8 mouse cellular contexts compared by ENCODE assay signal in genomic region chr1:191326233-191326882, GRCm38 (mm10). TPM values are rescaled to one million over a fixed set of nuclear protein-coding genes. Genes with fewer than 3 reads are reported as not detected.
DNase-seq lines count a peak whose midpoint lies in the region; ATAC-seq and TF ChIP-seq lines count a peak whose summit lies in the region.

No protein-coding gene starts in this region.

- no peak for TF ChIP-seq POLR2A in myocyte (IDR thresholded peaks at IDR 0.05; ENCODE audit: insufficient read length, low read depth)

- ATAC-seq in embryonic facial prominence, embryonic 13.5 days (ENCODE audit: insufficient number of reproducible peaks, insufficient read depth, low FRiP score, low TSS enrichment, low read depth): peak; percentile 57
- peak; percentile 82 for ATAC-seq in hindbrain, embryonic 13.5 days (ENCODE audit: low FRiP score)
- peak; percentile 63 for ATAC-seq in liver, embryonic 11.5 days (replicated peaks; ENCODE audit: low FRiP score)

- peak overlapping the region; percentile 41 for H3ac ChIP-seq in myocyte (ENCODE audit: control insufficient read depth, insufficient read length)

- peak overlapping the region; percentile 71; the same call in 1 of the 2 replicates for H3K27ac ChIP-seq in embryonic facial prominence, embryonic 13.5 days
- peak overlapping the region; percentile 90 for H3K27ac ChIP-seq in hindbrain, embryonic 13.5 days
- H3K27ac ChIP-seq in liver, embryonic 11.5 days (ENCODE audit: low read depth, low read length): peak overlapping the region; percentile 75

- H3K4me1 ChIP-seq in embryonic facial prominence, embryonic 13.5 days: peaks cover 24% of the 10 kb centered on the region
- peaks cover 36% of the 10 kb centered on the region for H3K4me1 ChIP-seq in hindbrain, embryonic 13.5 days (replicated peaks)
- peaks cover 18% of the 10 kb centered on the region for H3K4me1 ChIP-seq in liver, embryonic 11.5 days (replicated peaks; ENCODE audit: control insufficient read depth, insufficient read depth, low read length)

- peak overlapping the region; percentile 86 for H3K9ac ChIP-seq in embryonic facial prominence, embryonic 13.5 days
- H3K9ac ChIP-seq in hindbrain, embryonic 13.5 days: peak overlapping the region; percentile 92
- peak overlapping the region; percentile 92 for H3K9ac ChIP-seq in liver, embryonic 11.5 days (ENCODE audit: low read depth, low read length)

- WGBS in embryonic facial prominence, embryonic 13.5 days: under 1% methylated on average over 35 of the region's 35 CpGs
- 2% methylated on average over 35 of the region's 35 CpGs for WGBS in hindbrain, embryonic 13.5 days
- WGBS in liver, embryonic 11.5 days: 2% methylated on average over 35 of the region's 35 CpGs

- peak; percentile 65 for DNase-seq in left cerebral cortex, postnatal 4 days
- DNase-seq in left cerebral cortex, adult 18-20 months (ENCODE audit: low spot score in 2 of 2): no peak
- peak; percentile 26 for DNase-seq in adrenal gland, adult 8-10 months
- peak; percentile 76 for DNase-seq in liver, embryonic 11.5 days (ENCODE audit: low spot score)
- DNase-seq in thymus, postnatal 25 days: peak; percentile 76

- no peaks in the 10 kb centered on the region for H3K36me3 ChIP-seq in embryonic facial prominence, embryonic 13.5 days
- peaks cover 12% of the 10 kb centered on the region for H3K36me3 ChIP-seq in hindbrain, embryonic 13.5 days
- no peaks in the 10 kb centered on the region; the same call in 1 of the 2 replicates for H3K36me3 ChIP-seq in liver, embryonic 11.5 days (ENCODE audit: control insufficient read depth, insufficient read depth, low read length)
- no peaks in the 10 kb centered on the region for H3K36me3 ChIP-seq in myocyte (ENCODE audit: control insufficient read depth, insufficient read depth)

- H3K4me2 ChIP-seq in embryonic facial prominence, embryonic 13.5 days: peak overlapping the region; percentile 94
- H3K4me2 ChIP-seq in hindbrain, embryonic 13.5 days: peak overlapping the region; percentile 88
- peak overlapping the region; percentile 87 for H3K4me2 ChIP-seq in liver, embryonic 11.5 days
- H3K4me2 ChIP-seq in myocyte (ENCODE audit: low read depth): peak overlapping the region; percentile 87

- H3K79me2 ChIP-seq in myocyte (ENCODE audit: control insufficient read depth, insufficient read depth): no peaks in the 10 kb centered on the region

- no peaks in the 10 kb centered on the region for H3K27me3 ChIP-seq in embryonic facial prominence, embryonic 13.5 days
- H3K27me3 ChIP-seq in hindbrain, embryonic 13.5 days: no peaks in the 10 kb centered on the region
- no peaks in the 10 kb centered on the region for H3K27me3 ChIP-seq in liver, embryonic 11.5 days (replicated peaks; ENCODE audit: control insufficient read depth, insufficient read depth, low read length)
- no peaks in the 10 kb centered on the region for H3K27me3 ChIP-seq in myocyte (ENCODE audit: control insufficient read depth, insufficient read depth, insufficient read length)

- H3K4me3 ChIP-seq in embryonic facial prominence, embryonic 13.5 days: peak overlapping the region; percentile 81
- H3K4me3 ChIP-seq in hindbrain, embryonic 13.5 days: peak overlapping the region; percentile 82
- peak overlapping the region; percentile 85 for H3K4me3 ChIP-seq in liver, embryonic 11.5 days (ENCODE audit: low read depth, low read length)
- peak overlapping the region; percentile 46 for H3K4me3 ChIP-seq in myocyte

- H3K9me3 ChIP-seq in embryonic facial prominence, embryonic 13.5 days: no peaks in the 10 kb centered on the region
- no peaks in the 10 kb centered on the region for H3K9me3 ChIP-seq in hindbrain, embryonic 13.5 days
- H3K9me3 ChIP-seq in liver, embryonic 11.5 days (ENCODE audit: control insufficient read depth, low read length): no peaks in the 10 kb centered on the region

- intact Hi-C loops in left cerebral cortex, postnatal 4 days (cut with DNase I): no loop called here

TF ChIP-seq in myocyte, 11 proteins besides CTCF, POLR2A, EP300 and RAD21:
- TF ChIP-seq USF1 (IDR thresholded peaks at IDR 0.05; ENCODE audit: low read depth): no peak
- no peak for TF ChIP-seq REST (IDR thresholded peaks at IDR 0.05; ENCODE audit: insufficient read depth, insufficient read length)
- no peak for TF ChIP-seq TCF12 (IDR thresholded peaks at IDR 0.05; ENCODE audit: insufficient read depth, poor library complexity, severe bottlenecking)
- no peak for TF ChIP-seq MYOG (IDR thresholded peaks at IDR 0.05; ENCODE audit: control insufficient read depth in 1 of 3, insufficient read depth in 1 of 3, insufficient read length in 2 of 3, low read depth in 2 of 3)
- no peak for TF ChIP-seq TCF3 (IDR thresholded peaks at IDR 0.05; ENCODE audit: insufficient read length, low read depth)
- TF ChIP-seq MAX (IDR thresholded peaks at IDR 0.05; ENCODE audit: low read depth): no peak
- no peak for TF ChIP-seq MYOD1 (IDR thresholded peaks at IDR 0.05; ENCODE audit: control insufficient read depth in 1 of 3, insufficient read length in 2 of 3, low read depth in 2 of 3)
- no peak for TF ChIP-seq E2F4 (IDR thresholded peaks at IDR 0.05; ENCODE audit: insufficient read depth)
- no peak for TF ChIP-seq POLR2AphosphoS2 (IDR thresholded peaks at IDR 0.05; ENCODE audit: insufficient read length, low read depth)
- TF ChIP-seq SRF (IDR thresholded peaks at IDR 0.05; ENCODE audit: control insufficient read depth, insufficient read length, low read depth): no peak
- TF ChIP-seq CEBPB (IDR thresholded peaks at IDR 0.05; ENCODE audit: insufficient read depth, poor library complexity, severe bottlenecking): no peak
TF ChIP-seq in myocyte: peak in this region for 0.

RNA-seq across cellular contexts. Expression of gene Tmem206, which starts 0.6 kb away (rescaled TPM):
- total RNA-seq in left cerebral cortex, postnatal 4 days (2021): 10 to 100 TPM; 18.1 to 19.5 TPM
- total RNA-seq in left cerebral cortex, adult 18-20 months (2021): 10 to 100 TPM in 1 of 2 experiments, 1 to 10 TPM in 1; 8.2 to 10.4 TPM
- 1 to 10 TPM; 6.0 to 9.2 (median 8.4) TPM for total RNA-seq in adrenal gland, adult 8-10 months (2022)
- 17.8 and 18.3 TPM in 2 replicates for polyA plus RNA-seq in embryonic facial prominence, embryonic 13.5 days (2015; fragmentation: Nextera tagmentation; extraction: Ambion mirVana)
- 36.7 and 39.9 TPM in 2 replicates for polyA plus RNA-seq in hindbrain, embryonic 13.5 days (2015; fragmentation: Nextera tagmentation; extraction: Ambion mirVana)
- 15.4 and 18.8 TPM in 2 replicates for polyA plus RNA-seq in liver, embryonic 11.5 days (2014; fragmentation: Nextera tagmentation; extraction: Ambion mirVana)
- 12.1 TPM for polyA plus RNA-seq in myocyte (2012; fragmentation: generic; extraction: Trizol)

RNA-seq across cellular contexts. Expression of gene Nenf, which starts 8.4 kb away (rescaled TPM):
- total RNA-seq in left cerebral cortex, postnatal 4 days (2021): 10 to 100 TPM; 83.5 to 89.9 TPM
- total RNA-seq in left cerebral cortex, adult 18-20 months (2021): 10 to 100 TPM; 76.1 to 80.3 TPM
- 100 to 1,000 TPM in 2 of 4 experiments, 10 to 100 TPM in 2; 82.9 to 112 (median 103) TPM for total RNA-seq in adrenal gland, adult 8-10 months (2022)
- polyA plus RNA-seq in embryonic facial prominence, embryonic 13.5 days (2015; fragmentation: Nextera tagmentation; extraction: Ambion mirVana): 88.3 and 94.7 TPM in 2 replicates
- 105 and 109 TPM in 2 replicates for polyA plus RNA-seq in hindbrain, embryonic 13.5 days (2015; fragmentation: Nextera tagmentation; extraction: Ambion mirVana)
- polyA plus RNA-seq in liver, embryonic 11.5 days (2014; fragmentation: Nextera tagmentation; extraction: Ambion mirVana): 53.6 and 56.4 TPM in 2 replicates
- polyA plus RNA-seq in myocyte (2012; fragmentation: generic; extraction: Trizol): 143 TPM

Comparison
In these comparisons a context has a peak if more than half of its experiments do, and no peak if none do; other contexts are left out.
1. DNase-seq: peak in left cerebral cortex, postnatal 4 days (single experiment), adrenal gland, adult 8-10 months (single experiment), liver, embryonic 11.5 days (single experiment) and thymus, postnatal 25 days (single experiment); none in left cerebral cortex, adult 18-20 months (0 of 2).
2. Peak in every context shown above with its lines, with median percentiles within 50 percentile points of each other: ATAC-seq, H3K27ac ChIP-seq, H3K4me2 ChIP-seq, H3K4me3 ChIP-seq and H3K9ac ChIP-seq.